Comparison of ENCODE assay signal across 10 mouse cellular contexts in genomic region chr13:51979301-51979977, GRCm38 (mm10).
DNase-seq lines count a peak whose midpoint lies in the region; TF ChIP-seq lines count a peak whose summit lies in the region.
"Had no signal": no experiment of that assay in that cellular context is flagged by ENCODE, and none has a peak within 500 bp of the region (broad histone marks: within the 10 kb centered on the region; RNA-seq: fewer than 3 reads in every experiment).

No protein-coding gene starts in this region.

- no peaks in the 10 kb centered on the region for H3K27me3 ChIP-seq in small intestine, adult 2 months (ENCODE audit: control insufficient read depth, insufficient read depth, low read length)
- H3K27me3 ChIP-seq: limb, embryonic 13.5 days had no signal

- H3K4me3 ChIP-seq in gastrocnemius, adult 2 months: no peak overlapping the region
- H3K4me3 ChIP-seq in small intestine, adult 2 months (ENCODE audit: low read depth, low read length): no peak overlapping the region
- H3K4me3 ChIP-seq: limb, embryonic 13.5 days had no signal

- TF ChIP-seq CTCF in gastrocnemius, adult 2 months (IDR thresholded peaks at IDR 0.05): no peak
- TF ChIP-seq CTCF in small intestine, adult 2 months (IDR thresholded peaks at IDR 0.05; ENCODE audit: extremely low read depth, insufficient read length, insufficient replicate concordance, low read depth, low read length): no peak

- TF ChIP-seq POLR2A in small intestine, adult 2 months (IDR thresholded peaks at IDR 0.05; ENCODE audit: low read depth, low read length): no peak

- no peaks in the 10 kb centered on the region for H3K36me3 ChIP-seq in small intestine, adult 2 months (ENCODE audit: control insufficient read depth, insufficient read depth, low read length)
- H3K36me3 ChIP-seq: limb, embryonic 13.5 days had no signal

- peak; percentile 83 for DNase-seq in gastrocnemius, adult 2 months
- no peak for DNase-seq in gastrocnemius, postnatal 10 days
- DNase-seq in c-Kit-negative CD71-positive TER-119-positive erythroid progenitor cells, embryonic 14.5 days (ENCODE audit: low read depth, low spot score): peak; percentile 64
- peak; percentile 87 for DNase-seq in kidney, postnatal 14 days
- DNase-seq in layer of hippocampus, adult 9-11 months: no peak
- no peak for DNase-seq in ovary, postnatal 10 days (ENCODE audit: low spot score)
- DNase-seq in left cerebral cortex, adult 11 months (ENCODE audit: low spot score): no peak
- DNase-seq: cerebellum, postnatal 14 days had no signal

- H3K27ac ChIP-seq in gastrocnemius, adult 2 months: peak overlapping the region; percentile 59
- peak overlapping the region; percentile 84 for H3K27ac ChIP-seq in small intestine, adult 2 months (ENCODE audit: insufficient read depth, low read depth, low read length)
- H3K27ac ChIP-seq: limb, embryonic 13.5 days had no signal

- peaks cover 39% of the 10 kb centered on the region for H3K4me1 ChIP-seq in small intestine, adult 2 months (ENCODE audit: control insufficient read depth, insufficient read depth, insufficient read length, low read length)

- intact Hi-C loops in gastrocnemius, adult 2 months (cut with DNase I): loop anchor here (5.0 kb wide), 1 partner anchor 98 kb away; no protein-coding TSS in a partner anchor

- WGBS in small intestine, adult 2 months: 22% methylated on average over 5 of the region's 5 CpGs

Comparison
In these comparisons a context has a peak if more than half of its experiments do, and no peak if none do; other contexts are left out.
1. DNase-seq: peak in gastrocnemius, adult 2 months (single experiment), c-Kit-negative CD71-positive TER-119-positive erythroid progenitor cells, embryonic 14.5 days (single experiment) and kidney, postnatal 14 days (single experiment); none in gastrocnemius, postnatal 10 days (single experiment), layer of hippocampus, adult 9-11 months (single experiment), ovary, postnatal 10 days (single experiment) and left cerebral cortex, adult 11 months (single experiment).